Mouse (Mus musculus) testis, adult 2 months (tissue): Measurements from ENCODE around the gene Nans.

Experiments
- CTCF ChIP-seq: fragments of 200-500 bp; IDR thresholded peaks from 2 replicates; pipeline ENCODE4 v1.5.1; 2012; ENCODE audit warnings: low read depth, mild to moderate bottlenecking, inconsistent platforms, low read length, moderate library complexity; ENCODE audit not compliant: control insufficient read depth, insufficient read depth, insufficient replicate concordance
- POLR2A ChIP-seq: fragments of 200-500 bp; IDR thresholded peaks from 2 replicates; pipeline ENCODE4 v1.6.1; 2012; ENCODE audit warnings: low read depth, mild to moderate bottlenecking, inconsistent platforms, low read length, moderate library complexity; ENCODE audit not compliant: control insufficient read depth

- TF ChIP-seq CTCF = no peak
- no peak for TF ChIP-seq POLR2A
Observed at GRCm38 (mm10) chr4:46456762-46457161, 32.3 kb upstream of the Nans start.
